Mouse (Mus musculus): ENCODE results near the gene Trmt11. TPM values are rescaled to one million over a fixed set of nuclear protein-coding genes. Genes with fewer than 3 reads are reported as not detected.

The Trmt11 gene
- polyA plus RNA-seq, 1 experiment from 2014 or later = 23.7 TPM

DNA sequence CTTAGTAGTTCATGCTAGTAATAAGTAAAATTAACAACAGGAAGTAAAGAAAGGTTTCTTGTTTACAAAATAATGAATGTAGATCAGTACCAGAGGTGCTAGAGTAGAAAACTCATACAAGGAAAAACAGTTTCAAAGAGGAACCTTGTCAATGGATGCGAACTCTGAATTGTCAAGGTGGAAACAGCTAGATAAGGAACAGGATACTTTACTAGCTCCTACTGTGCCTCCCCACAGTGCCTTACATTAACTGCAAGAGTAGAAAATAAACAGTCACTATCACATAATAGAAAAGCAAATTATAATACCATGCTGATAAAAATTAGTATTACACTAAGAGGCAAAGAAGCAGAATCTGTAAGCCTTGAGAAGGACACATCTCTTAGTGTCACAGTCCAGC is 14.9 kb downstream of the Trmt11 start:
- no peak overlapping the region for H3K4me3 ChIP-seq (ENCODE audit: low read depth, low read length)
- no peak overlapping the region for H3K4me2 ChIP-seq (ENCODE audit: low read depth, low read length)
- H3K27me3 ChIP-seq (ENCODE audit: control insufficient read depth, insufficient read depth, low read length) = no peaks in the 10 kb centered on the region
- no peak overlapping the region for H3K9ac ChIP-seq (replicated peaks; ENCODE audit: low read depth, low read length)
- H3K9me3 ChIP-seq (ENCODE audit: control insufficient read depth, low read length) = no peaks in the 10 kb centered on the region
- 94% methylated on average over 1 of the region's 1 CpGs for WGBS
- H3K36me3 ChIP-seq (ENCODE audit: control insufficient read depth, insufficient read depth, low read length) = no peaks in the 10 kb centered on the region; the same call in 1 of the 2 replicates
- no peaks in the 10 kb centered on the region for H3K4me1 ChIP-seq (ENCODE audit: control insufficient read depth, insufficient read depth, low read length)
- H3K27ac ChIP-seq (ENCODE audit: low read depth, low read length) = no peak overlapping the region
- ATAC-seq (ENCODE audit: low read depth) = no peak

GRCm38 (mm10) chr10:30577670-30578280 is 22.8 kb downstream of the Trmt11 start:
- H3K4me2 ChIP-seq (ENCODE audit: low read depth, low read length) = no peak overlapping the region
- WGBS = 95% methylated on average over 5 of the region's 5 CpGs
- no peak overlapping the region for H3K4me3 ChIP-seq (ENCODE audit: low read depth, low read length)
- H3K4me1 ChIP-seq (ENCODE audit: control insufficient read depth, insufficient read depth, low read length) = no peaks in the 10 kb centered on the region
- H3K27ac ChIP-seq (ENCODE audit: low read depth, low read length) = no peak overlapping the region
- no peaks in the 10 kb centered on the region for H3K9me3 ChIP-seq (ENCODE audit: control insufficient read depth, low read length)
- no peak overlapping the region for H3K9ac ChIP-seq (replicated peaks; ENCODE audit: low read depth, low read length)
- ATAC-seq (ENCODE audit: low read depth) = no peak
- H3K27me3 ChIP-seq (ENCODE audit: control insufficient read depth, insufficient read depth, low read length) = no peaks in the 10 kb centered on the region
- H3K36me3 ChIP-seq (ENCODE audit: control insufficient read depth, insufficient read depth, low read length) = no peaks in the 10 kb centered on the region

DNA sequence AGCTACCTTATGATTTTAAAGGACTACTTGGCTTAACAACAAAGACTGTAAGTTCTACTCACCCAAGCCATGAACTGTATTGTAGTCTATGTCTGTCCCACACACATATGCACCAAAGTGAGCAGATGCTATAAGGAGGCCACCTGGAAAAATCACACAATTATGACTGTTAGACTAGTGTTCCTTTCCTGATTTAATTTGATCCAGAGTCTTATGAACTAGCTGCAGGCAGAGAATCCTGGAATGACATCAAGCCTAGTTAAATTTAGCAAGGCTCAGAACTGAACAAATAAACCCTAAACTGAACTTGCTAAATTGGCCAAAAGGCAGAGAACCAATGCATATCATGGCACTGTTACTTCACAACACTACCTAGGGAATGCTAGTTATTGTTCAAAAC is 34.2 kb downstream of the Trmt11 start:
- no peak overlapping the region for H3K4me2 ChIP-seq (ENCODE audit: low read depth, low read length)
- no peak overlapping the region for H3K27ac ChIP-seq (ENCODE audit: low read depth, low read length)
- no peak for ATAC-seq (ENCODE audit: low read depth)
- no peaks in the 10 kb centered on the region for H3K27me3 ChIP-seq (ENCODE audit: control insufficient read depth, insufficient read depth, low read length)
- peaks cover 4% of the 10 kb centered on the region; the same call in 1 of the 2 replicates for H3K36me3 ChIP-seq (ENCODE audit: control insufficient read depth, insufficient read depth, low read length)
- H3K4me1 ChIP-seq (ENCODE audit: control insufficient read depth, insufficient read depth, low read length) = no peaks in the 10 kb centered on the region
- no peak overlapping the region for H3K4me3 ChIP-seq (ENCODE audit: low read depth, low read length)
- H3K9ac ChIP-seq (replicated peaks; ENCODE audit: low read depth, low read length) = no peak overlapping the region
- H3K9me3 ChIP-seq (ENCODE audit: control insufficient read depth, low read length) = no peaks in the 10 kb centered on the region

- Histone ChIP-seq H3K4me2 (ENCODE audit: low read depth, low read length) (no peak overlapping the region), H3K4me1 (ENCODE audit: control insufficient read depth, insufficient read depth, low read length) (no peaks in the 10 kb centered on the region), H3K4me3 (ENCODE audit: low read depth, low read length) (no peak overlapping the region), H3K27ac (ENCODE audit: low read depth, low read length) (no peak overlapping the region), H3K27me3 (ENCODE audit: control insufficient read depth, insufficient read depth, low read length) (no peaks in the 10 kb centered on the region), H3K36me3 (ENCODE audit: control insufficient read depth, insufficient read depth, low read length) (peaks cover 4% of the 10 kb centered on the region; the same call in 1 of the 2 replicates), H3K9me3 (ENCODE audit: control insufficient read depth, low read length) (no peaks in the 10 kb centered on the region), H3K9ac (replicated peaks; ENCODE audit: low read depth, low read length) (no peak overlapping the region)
- ATAC-seq (ENCODE audit: low read depth) = no peak
- 97% methylated on average over 3 of the region's 3 CpGs for WGBS
These were observed 35.9 kb downstream of the Trmt11 start for GRCm38 (mm10) chr10:30564651-30565050.

DNA sequence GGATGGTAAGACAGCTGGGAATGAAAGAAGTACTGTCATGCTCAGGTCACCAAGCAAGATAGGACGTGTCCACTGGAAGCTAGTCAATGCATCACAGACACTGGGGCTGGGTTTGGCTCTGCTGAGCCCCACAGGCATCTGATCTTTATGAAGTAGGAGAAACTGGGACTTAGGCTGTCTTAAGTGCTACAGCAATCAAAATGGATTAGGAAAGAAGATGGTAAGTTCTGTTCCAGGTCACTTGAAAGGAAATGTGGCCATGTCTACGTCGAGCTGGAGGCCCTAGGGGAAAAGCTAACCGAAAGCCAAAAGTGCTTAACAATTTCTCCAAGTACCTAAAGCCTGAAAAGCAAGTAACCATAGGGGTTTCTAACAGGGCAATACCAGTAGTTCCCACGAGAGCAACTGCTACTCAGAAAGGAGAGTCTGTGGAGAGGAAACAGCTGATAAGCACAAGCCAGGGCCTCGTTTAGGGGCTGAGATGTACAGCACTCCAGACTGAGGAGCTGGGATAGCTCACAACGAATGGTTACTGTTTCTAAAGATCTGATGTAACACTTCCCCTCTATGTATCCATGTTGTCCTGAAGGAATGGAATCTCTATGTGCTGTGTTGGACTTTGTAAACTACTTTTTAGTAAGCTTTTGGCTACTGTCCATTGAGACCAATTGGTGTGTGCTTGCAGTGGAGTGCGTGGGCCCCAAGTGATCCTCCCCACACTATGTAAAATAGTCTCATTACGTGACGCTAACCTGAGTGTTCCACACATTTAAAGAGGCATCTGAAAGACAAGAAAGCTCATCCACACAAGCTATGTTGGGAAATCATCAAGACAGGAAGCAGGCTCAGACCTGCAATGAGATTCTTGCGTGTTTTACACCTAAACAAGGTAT is 44.6 kb downstream of the Trmt11 start:
- Histone ChIP-seq H3K9ac (replicated peaks; ENCODE audit: low read depth, low read length) (no peak overlapping the region), H3K4me3 (ENCODE audit: low read depth, low read length) (no peak overlapping the region), H3K9me3 (ENCODE audit: control insufficient read depth, low read length) (no peaks in the 10 kb centered on the region), H3K27me3 (ENCODE audit: control insufficient read depth, insufficient read depth, low read length) (no peaks in the 10 kb centered on the region), H3K27ac (ENCODE audit: low read depth, low read length) (no peak overlapping the region), H3K4me1 (ENCODE audit: control insufficient read depth, insufficient read depth, low read length) (no peaks in the 10 kb centered on the region), H3K4me2 (ENCODE audit: low read depth, low read length) (no peak overlapping the region), H3K36me3 (ENCODE audit: control insufficient read depth, insufficient read depth, low read length) (peaks cover 11% of the 10 kb centered on the region; the same call in 1 of the 2 replicates)
- no peak for ATAC-seq (ENCODE audit: low read depth)
- 94% methylated on average over 11 of the region's 11 CpGs for WGBS

GRCm38 (mm10) chr10:30552377-30552776 is 48.2 kb downstream of the Trmt11 start:
- 97% methylated on average over 1 of the region's 1 CpGs for WGBS

GRCm38 (mm10) chr10:30549974-30550373 is 50.6 kb downstream of the Trmt11 start:
- Histone ChIP-seq H3K9ac (replicated peaks; ENCODE audit: low read depth, low read length) (no peak overlapping the region), H3K4me1 (ENCODE audit: control insufficient read depth, insufficient read depth, low read length) (no peaks in the 10 kb centered on the region), H3K27me3 (ENCODE audit: control insufficient read depth, insufficient read depth, low read length) (no peaks in the 10 kb centered on the region), H3K9me3 (ENCODE audit: control insufficient read depth, low read length) (no peaks in the 10 kb centered on the region), H3K4me3 (ENCODE audit: low read depth, low read length) (no peak overlapping the region), H3K36me3 (ENCODE audit: control insufficient read depth, insufficient read depth, low read length) (peaks cover 13% of the 10 kb centered on the region), H3K4me2 (ENCODE audit: low read depth, low read length) (no peak overlapping the region), H3K27ac (ENCODE audit: low read depth, low read length) (no peak overlapping the region)
- ATAC-seq (ENCODE audit: low read depth) = no peak
- WGBS = 91% methylated on average over 3 of the region's 3 CpGs

More at GRCm38 (mm10) chr10:30552377-30552776, 48.2 kb downstream of the Trmt11 start:
- H3K36me3 ChIP-seq (ENCODE audit: control insufficient read depth, insufficient read depth, low read length) = peaks cover 8% of the 10 kb centered on the region
- H3K4me3 ChIP-seq (ENCODE audit: low read depth, low read length) = no peak overlapping the region
- H3K4me1 ChIP-seq (ENCODE audit: control insufficient read depth, insufficient read depth, low read length) = no peaks in the 10 kb centered on the region
- H3K27me3 ChIP-seq (ENCODE audit: control insufficient read depth, insufficient read depth, low read length) = no peaks in the 10 kb centered on the region
- no peak for ATAC-seq (ENCODE audit: low read depth)
- no peak overlapping the region for H3K9ac ChIP-seq (replicated peaks; ENCODE audit: low read depth, low read length)
- H3K4me2 ChIP-seq (ENCODE audit: low read depth, low read length) = no peak overlapping the region
- no peaks in the 10 kb centered on the region for H3K9me3 ChIP-seq (ENCODE audit: control insufficient read depth, low read length)
- H3K27ac ChIP-seq (ENCODE audit: low read depth, low read length) = no peak overlapping the region

- Histone ChIP-seq H3K4me1 (ENCODE audit: control insufficient read depth, insufficient read depth, low read length) (no peaks in the 10 kb centered on the region), H3K9ac (replicated peaks; ENCODE audit: low read depth, low read length) (no peak overlapping the region), H3K4me2 (ENCODE audit: low read depth, low read length) (no peak overlapping the region), H3K27me3 (ENCODE audit: control insufficient read depth, insufficient read depth, low read length) (no peaks in the 10 kb centered on the region), H3K4me3 (ENCODE audit: low read depth, low read length) (no peak overlapping the region), H3K36me3 (ENCODE audit: control insufficient read depth, insufficient read depth, low read length) (no peaks in the 10 kb centered on the region), H3K27ac (ENCODE audit: low read depth, low read length) (no peak overlapping the region), H3K9me3 (ENCODE audit: control insufficient read depth, low read length) (no peaks in the 10 kb centered on the region)
- WGBS = 67% methylated on average over 5 of the region's 5 CpGs
- ATAC-seq (ENCODE audit: low read depth) = no peak
These were observed 62.1 kb downstream of the Trmt11 start for GRCm38 (mm10) chr10:30538538-30538815.

GRCm38 (mm10) chr10:30537734-30538537 is 62.6 kb downstream of the Trmt11 start:
- ATAC-seq (ENCODE audit: low read depth) = peak; percentile 88
- H3K36me3 ChIP-seq (ENCODE audit: control insufficient read depth, insufficient read depth, low read length) = no peaks in the 10 kb centered on the region
- no peak overlapping the region for H3K4me3 ChIP-seq (ENCODE audit: low read depth, low read length)
- no peak overlapping the region for H3K27ac ChIP-seq (ENCODE audit: low read depth, low read length)
- no peaks in the 10 kb centered on the region for H3K9me3 ChIP-seq (ENCODE audit: control insufficient read depth, low read length)
- WGBS = 75% methylated on average over 10 of the region's 10 CpGs
- no peak overlapping the region for H3K9ac ChIP-seq (replicated peaks; ENCODE audit: low read depth, low read length)
- H3K27me3 ChIP-seq (ENCODE audit: control insufficient read depth, insufficient read depth, low read length) = no peaks in the 10 kb centered on the region
- no peak overlapping the region for H3K4me2 ChIP-seq (ENCODE audit: low read depth, low read length)
- H3K4me1 ChIP-seq (ENCODE audit: control insufficient read depth, insufficient read depth, low read length) = no peaks in the 10 kb centered on the region

All from neural tube, embryonic 14.5 days (tissue).